Mouse (Mus musculus) bone marrow macrophage, adult 2 months (primary cell): ENCODE measurements around the gene Zfp597. TPM values are rescaled to one million over a fixed set of nuclear protein-coding genes. Genes with fewer than 3 reads are reported as not detected.
"Not testable (repeated sequence)": the region's sequence is repeated elsewhere in the genome, so short reads cannot be mapped to it uniquely, and the experiment has no call there.

Experiments
- H3K27ac ChIP-seq: 2 replicates; pipeline ENCODE4 v1.5.1; 2012; ENCODE audit warnings: low read depth, low read length; ENCODE audit not compliant: insufficient read depth
- H3K4me1 ChIP-seq: 2 replicates; pipeline ENCODE4 v1.6.1; 2012; ENCODE audit warnings: low read length; ENCODE audit not compliant: control insufficient read depth, insufficient read depth
- H3K4me3 ChIP-seq: 2 replicates; pipeline ENCODE4 v1.5.1; 2012; ENCODE audit warnings: mild to moderate bottlenecking, low read length, moderate library complexity; ENCODE audit not compliant: insufficient read depth
- CTCF ChIP-seq: IDR thresholded peaks from 2 replicates; pipeline ENCODE4 v1.5.1; 2012; ENCODE audit warnings: low read depth, mild to moderate bottlenecking, low read length, moderate library complexity
- POLR2A ChIP-seq: IDR thresholded peaks from 2 replicates; pipeline ENCODE4 v1.6.1; 2012; ENCODE audit warnings: mild to moderate bottlenecking, low read depth, low read length, borderline replicate concordance
- polyA plus RNA-seq: library from polyadenylated mRNA; stranded (reverse); fragments of >200 nt; gene quantifications from 2 replicates; pipeline ENCODE4 v1.2.4, GENCODE M21; 2012; ENCODE audit not compliant: missing spikeins, insufficient read depth, insufficient read length

Zfp597 gene
- polyA plus RNA-seq, 1 experiment: 9.9 TPM

DNA sequence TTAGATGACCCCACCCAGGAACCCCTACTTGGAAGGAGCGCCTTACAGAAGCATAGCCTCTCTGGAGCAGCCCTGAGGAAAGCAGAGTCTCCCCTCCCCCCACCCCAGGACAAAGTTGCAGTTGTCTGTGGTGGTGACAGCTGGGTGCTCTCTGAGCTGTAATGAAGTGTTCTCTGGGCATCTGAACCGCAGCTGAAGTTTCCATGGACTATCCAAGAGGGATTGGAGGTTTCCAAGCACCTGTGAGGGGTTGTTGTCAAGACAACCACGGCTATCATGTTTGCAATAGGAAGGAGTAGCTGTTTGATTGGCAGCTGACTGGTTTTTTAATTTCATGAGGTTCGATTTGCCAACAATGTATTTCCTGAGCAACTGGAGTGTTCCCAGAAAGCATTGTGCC lies 41.4 kb downstream of the Zfp597 start:
- TF ChIP-seq POLR2A (no peak), CTCF (no peak)
- Histone ChIP-seq H3K4me1 (peaks cover 13% of the 10 kb centered on the region), H3K4me3 (no peak overlapping the region), H3K27ac (no peak overlapping the region)

- Histone ChIP-seq H3K4me3 (no peak overlapping the region), H3K27ac (no peak overlapping the region), H3K4me1 (peaks cover 6% of the 10 kb centered on the region)
- TF ChIP-seq CTCF: no peak
- no peak for TF ChIP-seq POLR2A
Observed at GRCm38 (mm10) chr16:3839157-3839885, 45.0 kb downstream of the Zfp597 start.

GRCm38 (mm10) chr16:3835461-3835860 lies 48.9 kb downstream of the Zfp597 start:
- TF ChIP-seq CTCF (no peak), POLR2A (no peak)
- H3K4me1 ChIP-seq: no peaks in the 10 kb centered on the region
- no peak overlapping the region for H3K27ac ChIP-seq
- no peak overlapping the region for H3K4me3 ChIP-seq

GRCm38 (mm10) chr16:3830588-3831109 lies 53.7 kb downstream of the Zfp597 start, which contains the start of gene Olfr15:
Gene Olfr15 (plus strand): TSS chr16:3830878.
- TF ChIP-seq CTCF (no peak), POLR2A (no peak)
- no peaks in the 10 kb centered on the region for H3K4me1 ChIP-seq

GRCm38 (mm10) chr16:3829727-3830126 lies 54.6 kb downstream of the Zfp597 start:
- Histone ChIP-seq H3K27ac (no peak overlapping the region), H3K4me3 (no peak overlapping the region), H3K4me1 (no peaks in the 10 kb centered on the region)
- TF ChIP-seq CTCF (no peak), POLR2A (no peak)

More at GRCm38 (mm10) chr16:3830588-3831109, 53.7 kb downstream of the Zfp597 start, which contains the start of gene Olfr15:
- H3K27ac ChIP-seq: no peak within 1 kb of the TSS
- no peak within 1 kb of the TSS for H3K4me3 ChIP-seq

DNA sequence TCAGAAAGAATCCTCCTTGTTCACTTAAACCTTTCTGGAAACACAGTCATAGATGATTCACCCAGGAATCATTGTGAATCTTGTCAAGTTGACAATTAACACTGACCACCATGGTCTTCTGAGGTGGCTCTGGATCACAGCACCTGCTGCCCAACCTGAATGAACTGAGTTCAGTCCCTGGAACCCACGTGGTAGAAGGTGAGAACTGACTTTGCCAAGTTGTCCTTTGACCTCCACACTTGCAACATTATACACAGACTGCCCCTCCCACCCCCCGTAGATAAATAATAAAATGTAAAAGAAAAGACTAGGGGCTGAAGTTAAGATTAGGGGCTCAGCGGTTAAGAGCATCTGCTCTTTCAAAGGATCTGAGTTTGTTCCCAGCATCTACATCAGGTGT lies 56.3 kb downstream of the Zfp597 start:
- no peak for TF ChIP-seq CTCF
- no peak for TF ChIP-seq POLR2A
- no peak overlapping the region for H3K27ac ChIP-seq
- no peak overlapping the region for H3K4me3 ChIP-seq
- H3K4me1 ChIP-seq: no peaks in the 10 kb centered on the region

DNA sequence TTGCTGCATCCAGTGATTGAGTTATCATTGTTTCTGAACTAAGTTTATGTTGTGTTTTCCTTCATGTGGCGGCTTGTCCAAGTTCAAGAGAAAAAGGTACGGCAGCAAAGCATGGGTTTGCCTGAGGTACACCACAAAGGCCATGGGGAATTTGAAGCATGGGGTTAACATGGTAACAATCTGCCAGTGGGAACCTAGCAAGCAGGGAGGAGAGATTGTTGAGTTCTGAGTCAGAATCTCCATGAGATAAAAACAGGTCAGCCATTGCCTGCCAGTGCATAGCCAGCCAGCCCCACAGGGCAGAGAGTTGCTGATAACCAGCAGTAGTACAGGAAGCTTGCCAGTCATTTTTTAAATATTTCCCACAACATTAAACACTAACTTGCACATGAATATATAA lies 64.2 kb downstream of the Zfp597 start:
- TF ChIP-seq CTCF (no peak), POLR2A (no peak)
- Histone ChIP-seq H3K4me1 (no peaks in the 10 kb centered on the region), H3K27ac (no peak overlapping the region), H3K4me3 (no peak overlapping the region)

- not testable (repeated sequence) for H3K4me3 ChIP-seq, H3K4me1 ChIP-seq, H3K27ac ChIP-seq
Observed at GRCm38 (mm10) chr16:3814667-3815066, 69.7 kb downstream of the Zfp597 start.

Other genes starting within 250 kb of the Zfp597 start
- gene Mefv, start 166.5 kb downstream of the Zfp597 start, polyA plus RNA-seq: 62.0 and 64.0 TPM in 2 replicates
- gene Zfp263, start 140.5 kb downstream of the Zfp597 start, polyA plus RNA-seq: 81.0 and 85.1 TPM in 2 replicates
- gene Olfr15, start 53.7 kb downstream of the Zfp597 start, polyA plus RNA-seq: not detected in 2 replicates
- 0.99 and 1.5 TPM in 2 replicates for gene Zfp174, start 37.3 kb downstream of the Zfp597 start, polyA plus RNA-seq
- gene Naa60, start 12.2 kb downstream of the Zfp597 start, polyA plus RNA-seq: 100 and 102 TPM in 2 replicates
- 1.0 TPM in 1 of 2 replicates, not detected in the other for gene Gm20695, start 87 bp upstream of the Zfp597 start, polyA plus RNA-seq
- 3.1 and 3.6 TPM in 2 replicates for gene 1700037C18Rik, start 24.1 kb upstream of the Zfp597 start, polyA plus RNA-seq
- gene Cluap1, start 24.2 kb upstream of the Zfp597 start, polyA plus RNA-seq: 13.7 and 18.5 TPM in 2 replicates
- gene Nlrc3, start 92.1 kb upstream of the Zfp597 start, polyA plus RNA-seq: 5.6 and 5.7 TPM in 2 replicates
- gene Slx4, start 119.2 kb upstream of the Zfp597 start, polyA plus RNA-seq: 12.8 and 19.0 TPM in 2 replicates
- not detected in 2 replicates for gene Dnase1, start 152.4 kb upstream of the Zfp597 start, polyA plus RNA-seq
- gene Trap1, start 193.3 kb upstream of the Zfp597 start, polyA plus RNA-seq: 34.4 and 35.4 TPM in 2 replicates